Mouse (Mus musculus) layer of hippocampus, postnatal 10 days (tissue): ENCODE results near the gene Eif5a2. TPM values are rescaled to one million over a fixed set of nuclear protein-coding genes. Genes with fewer than 3 reads are reported as not detected.

Experiments used
- DNase-seq, 2 experiments: peaks; one replicate each; pipeline ENCODE4 v3.0.0; 2021; ENCODE audit warnings: low spot score in 2 of 2
- total RNA-seq, 2 experiments: library from RNA; stranded (reverse); gene quantifications; 2 replicates each; pipeline ENCODE4 v1.2.3; 2021

Eif5a2 gene
- total RNA-seq, 2 experiments from 2014 or later = 17.8 to 19.3 TPM

GRCm38 (mm10) chr3:28808039-28808643 lies 27.1 kb downstream of the Eif5a2 start:
- no peak for DNase-seq

GRCm38 (mm10) chr3:28811441-28811840 lies 30.4 kb downstream of the Eif5a2 start:
- DNase-seq = no peak

- no peak for DNase-seq
Observed at GRCm38 (mm10) chr3:28814361-28814760, 33.3 kb downstream of the Eif5a2 start.

GRCm38 (mm10) chr3:28816010-28816540 lies 35.0 kb downstream of the Eif5a2 start:
- DNase-seq = no peak

GRCm38 (mm10) chr3:28826272-28826671 lies 45.2 kb downstream of the Eif5a2 start:
- no peak for DNase-seq

GRCm38 (mm10) chr3:28827605-28828004 lies 46.5 kb downstream of the Eif5a2 start:
- DNase-seq = no peak

- no peak for DNase-seq
Observed at GRCm38 (mm10) chr3:28829454-28829853, 48.4 kb downstream of the Eif5a2 start.

GRCm38 (mm10) chr3:28836796-28837371 lies 55.8 kb downstream of the Eif5a2 start:
- no peak for DNase-seq

- DNase-seq = no peak
Observed at GRCm38 (mm10) chr3:28841886-28842649, 61.0 kb downstream of the Eif5a2 start.

GRCm38 (mm10) chr3:28843231-28843630 lies 62.2 kb downstream of the Eif5a2 start:
- no peak for DNase-seq

GRCm38 (mm10) chr3:28847115-28847514 lies 66.0 kb downstream of the Eif5a2 start:
- DNase-seq = no peak

Other genes starting within 250 kb of the Eif5a2 start
- gene Slc2a2, start 83.4 kb upstream of the Eif5a2 start, total RNA-seq = not detected
- 100 to 1,000 TPM; 220 to 264 TPM for gene Rpl22l1, start 24.2 kb downstream of the Eif5a2 start, total RNA-seq
- not detected for gene Gm1527, start 111.3 kb downstream of the Eif5a2 start, total RNA-seq